Mouse (Mus musculus): ENCODE results near the gene Gm10972.
"Not testable (repeated sequence)": the region's sequence is repeated elsewhere in the genome, so short reads cannot be mapped to it uniquely, and the experiment has no call there.

Gene Gm10972

DNA sequence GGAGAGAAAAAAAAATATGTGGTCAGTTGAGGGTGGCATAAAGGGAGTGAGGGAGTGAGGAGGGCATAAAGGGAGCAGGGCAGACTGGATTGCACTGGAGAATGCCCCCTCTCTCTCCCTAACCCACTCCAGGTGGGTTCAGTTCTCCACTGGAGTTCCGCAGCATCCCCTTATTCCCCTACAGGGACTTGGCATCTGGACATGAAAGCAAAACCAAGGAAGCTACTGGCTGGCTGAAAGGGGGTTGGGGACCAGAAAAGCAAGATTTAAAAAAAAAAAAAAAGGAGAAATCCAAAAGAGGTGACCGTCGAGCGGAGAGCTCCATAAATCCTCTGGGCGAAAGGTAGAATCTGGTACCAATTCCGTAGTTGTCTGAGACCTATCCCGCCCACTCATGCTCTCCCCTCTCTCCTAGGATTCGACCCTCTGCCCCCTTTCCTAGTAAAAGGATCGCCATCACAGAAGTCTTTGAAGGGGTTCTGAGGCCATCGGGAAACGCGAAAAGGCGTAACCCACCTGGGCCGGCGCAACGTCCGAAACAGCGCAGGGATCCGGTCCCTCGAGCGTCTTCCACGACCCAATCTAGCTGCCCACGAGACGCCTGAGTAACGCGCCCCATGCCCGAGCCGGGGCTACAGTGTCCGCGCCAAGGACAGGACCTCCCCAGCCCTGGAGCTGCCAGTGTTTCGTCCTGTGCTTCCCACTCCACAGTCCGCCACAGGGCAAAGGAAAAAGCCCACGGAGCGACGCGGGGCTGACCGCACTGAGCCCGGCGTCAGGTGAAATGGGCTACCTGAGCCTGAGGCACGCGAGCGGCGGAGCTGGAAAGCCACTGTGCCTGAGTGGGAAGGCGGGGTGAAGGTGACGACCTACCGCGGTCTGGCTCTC is 15.2 kb downstream of the Gm10972 start:
- in situ Hi-C loops (cut with MboI; ENCODE audit: unreplicated experiment in 2 of 2) = not testable (repeated sequence)

DNA sequence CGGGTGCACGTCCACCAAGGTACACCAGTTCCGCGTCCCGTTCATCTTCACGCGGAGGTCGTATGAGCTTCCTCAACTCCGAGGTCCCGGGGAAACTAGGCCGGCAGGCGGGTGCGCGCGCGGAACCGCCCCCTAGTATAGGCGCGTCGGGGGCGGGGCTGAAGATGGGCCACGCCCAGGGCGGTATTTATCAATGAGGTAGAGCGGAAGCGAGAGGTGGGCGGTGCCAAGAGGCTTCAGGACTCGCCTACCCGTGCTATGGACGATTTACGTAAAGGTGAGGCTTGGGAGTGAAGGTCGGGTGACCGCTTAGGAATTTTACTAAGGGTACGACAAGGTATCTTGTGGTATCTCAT is 15.8 kb downstream of the Gm10972 start, which contains the start of gene Tuft1:
Gene Tuft1 (minus strand): TSS at position 133 of the 356 bp plus-strand sequence.
- in situ Hi-C loops (cut with MboI; ENCODE audit: unreplicated experiment in 2 of 2) = not testable (repeated sequence)

GRCm38 (mm10) chr3:94659142-94659748 is 16.3 kb downstream of the Gm10972 start:
- in situ Hi-C loops (cut with MboI; ENCODE audit: unreplicated experiment in 2 of 2) = not testable (repeated sequence)

- in situ Hi-C loops (cut with MboI; ENCODE audit: unreplicated experiment in 2 of 2) = not testable (repeated sequence)
These were observed 17.9 kb downstream of the Gm10972 start for GRCm38 (mm10) chr3:94660841-94661240.

DNA sequence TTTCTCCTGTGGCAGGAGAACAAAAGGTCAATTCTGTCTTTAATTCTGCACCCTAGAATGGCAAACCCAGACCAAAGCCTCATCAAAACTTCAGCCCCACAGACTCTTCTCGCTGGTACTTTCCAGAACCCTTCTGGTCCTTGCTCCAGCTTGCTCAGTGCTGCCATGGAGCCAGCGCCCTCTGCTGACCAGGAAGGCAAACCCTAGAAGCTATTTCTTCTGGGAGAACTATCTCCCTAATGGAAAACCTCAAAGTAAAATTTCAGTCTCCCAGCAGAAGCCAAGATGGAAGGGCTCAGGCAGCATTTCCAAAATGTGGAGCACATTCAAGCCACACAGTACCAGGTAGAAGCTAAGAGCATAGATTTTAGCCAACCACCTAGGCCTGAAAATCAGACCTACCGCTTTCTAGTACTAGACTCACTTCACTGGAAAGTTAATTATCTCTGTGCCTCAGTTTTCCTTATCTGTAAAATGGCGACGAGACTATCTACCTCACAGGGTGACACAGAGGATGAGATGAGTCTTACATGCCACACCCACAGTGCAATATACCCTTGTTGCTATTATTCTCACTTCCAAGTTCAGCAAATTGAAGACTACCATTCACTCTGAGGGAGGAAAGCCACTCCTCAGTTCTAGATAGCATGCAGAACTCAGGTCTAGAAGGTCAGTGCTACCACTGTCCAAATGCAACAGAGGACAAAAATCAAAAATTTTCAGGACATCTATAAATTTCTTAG is 22.3 kb downstream of the Gm10972 start:
- in situ Hi-C loops (cut with MboI; ENCODE audit: unreplicated experiment in 2 of 2) = not testable (repeated sequence)

GRCm38 (mm10) chr3:94665896-94666295 is 23.0 kb downstream of the Gm10972 start:
- in situ Hi-C loops (cut with MboI; ENCODE audit: unreplicated experiment in 2 of 2) = not testable (repeated sequence)

DNA sequence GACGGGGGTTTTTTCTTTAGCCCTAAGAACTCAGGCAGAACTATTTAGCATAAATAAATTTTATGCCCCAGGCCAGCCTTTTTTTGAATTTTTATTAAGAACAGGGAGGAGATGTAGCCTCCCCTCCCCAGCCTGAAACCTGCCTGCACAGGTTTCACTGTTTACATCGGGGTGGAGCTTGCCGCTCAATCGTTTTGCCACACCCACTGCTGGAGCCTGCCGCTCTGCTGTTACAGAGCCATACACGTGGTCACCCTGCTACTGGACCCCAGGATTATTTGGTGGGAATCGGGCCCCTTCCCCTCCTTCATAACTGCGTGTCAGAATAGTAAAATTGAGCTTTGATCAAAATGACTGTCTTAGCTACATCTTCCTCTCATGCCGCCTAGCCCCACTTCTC is 32.2 kb downstream of the Gm10972 start:
- in situ Hi-C loops (cut with MboI; ENCODE audit: unreplicated experiment in 2 of 2) = not testable (repeated sequence)

- in situ Hi-C loops (cut with MboI; ENCODE audit: unreplicated experiment in 2 of 2) = no loop called here
These were observed 36.5 kb downstream of the Gm10972 start for GRCm38 (mm10) chr3:94679351-94679841.

- in situ Hi-C loops (cut with MboI; ENCODE audit: unreplicated experiment in 2 of 2) = not testable (repeated sequence)
These were observed 37.1 kb downstream of the Gm10972 start for GRCm38 (mm10) chr3:94680032-94680431.

- in situ Hi-C loops (cut with MboI; ENCODE audit: unreplicated experiment in 2 of 2) = no loop called here
These were observed 37.9 kb downstream of the Gm10972 start for GRCm38 (mm10) chr3:94680783-94681182.

DNA sequence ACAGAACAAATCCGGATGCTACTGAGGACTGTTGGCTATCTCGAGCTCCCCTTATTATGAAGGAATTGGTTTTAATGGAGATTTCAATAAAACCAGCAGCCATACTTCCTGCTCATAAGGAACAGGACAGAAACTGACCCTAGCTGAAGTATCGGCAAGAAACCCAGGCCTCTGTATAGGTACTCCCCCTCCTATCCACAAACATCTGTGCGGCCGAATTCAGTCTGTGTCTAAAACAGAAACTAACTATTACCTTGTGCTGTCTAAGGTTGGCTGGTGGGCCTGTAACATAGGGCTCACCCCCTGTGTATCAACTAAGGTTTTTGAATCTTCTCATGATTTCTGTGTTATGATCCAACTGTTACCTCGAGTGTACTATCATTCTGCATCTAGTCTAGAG is 40.7 kb downstream of the Gm10972 start:
- in situ Hi-C loops (cut with MboI; ENCODE audit: unreplicated experiment in 2 of 2) = no loop called here

GRCm38 (mm10) chr3:94685989-94686772 is 43.3 kb downstream of the Gm10972 start:
- in situ Hi-C loops (cut with MboI; ENCODE audit: unreplicated experiment in 2 of 2) = not testable (repeated sequence)

GRCm38 (mm10) chr3:94688698-94689097 is 45.8 kb downstream of the Gm10972 start:
- in situ Hi-C loops (cut with MboI; ENCODE audit: unreplicated experiment in 2 of 2) = not testable (repeated sequence)

DNA sequence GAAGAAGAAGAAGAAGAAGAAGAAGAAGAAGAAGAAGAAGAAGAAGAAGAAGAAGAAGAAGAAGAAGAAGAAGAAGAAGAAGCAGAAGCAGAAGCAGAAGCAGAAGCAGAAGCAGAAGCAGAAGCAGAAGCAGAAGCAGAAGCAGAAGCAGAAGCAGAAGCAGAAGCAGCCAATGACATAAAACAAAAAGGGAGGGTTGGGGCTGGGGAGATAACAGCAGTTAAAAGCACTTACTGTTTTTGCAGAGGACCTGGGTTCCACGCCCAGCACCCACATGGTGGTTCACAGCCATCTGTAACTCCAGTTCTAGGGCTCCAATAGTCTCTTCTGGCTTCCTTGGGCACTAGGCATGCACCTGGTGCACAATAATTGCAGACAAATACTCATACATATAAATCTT is 46.3 kb downstream of the Gm10972 start:
- in situ Hi-C loops (cut with MboI; ENCODE audit: unreplicated experiment in 2 of 2) = not testable (repeated sequence)

GRCm38 (mm10) chr3:94690162-94690561 is 47.2 kb downstream of the Gm10972 start:
- in situ Hi-C loops (cut with MboI; ENCODE audit: unreplicated experiment in 2 of 2) = not testable (repeated sequence)

DNA sequence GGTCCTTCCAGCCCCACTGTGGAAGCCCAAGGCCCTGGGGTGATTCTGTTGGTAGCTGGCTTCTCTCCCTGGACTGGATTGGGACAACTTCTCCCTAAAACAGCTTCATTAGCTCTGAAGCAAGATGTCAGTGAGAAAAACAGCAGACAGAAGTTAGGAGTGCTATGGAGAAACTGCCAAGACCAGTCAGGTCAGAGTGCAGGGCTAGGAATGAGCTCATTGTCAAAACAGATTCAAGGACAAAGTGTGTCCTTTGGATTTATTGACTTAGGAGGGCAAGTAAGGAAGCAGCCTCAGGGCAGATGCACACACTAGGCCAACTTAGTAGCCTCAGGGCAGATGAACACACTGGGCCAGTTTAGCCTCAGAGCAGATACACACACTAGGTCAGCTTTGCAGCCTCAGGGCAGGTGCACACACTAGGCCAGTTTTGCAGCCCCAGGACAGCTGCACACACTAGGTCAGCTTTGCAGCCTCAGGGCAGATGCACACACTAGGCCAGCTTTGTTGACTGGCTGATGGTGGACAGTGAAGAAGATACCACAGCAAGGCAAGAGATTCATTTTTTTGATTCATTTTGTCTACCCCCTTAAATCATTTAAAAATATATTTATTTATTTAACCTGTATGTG is 47.8 kb downstream of the Gm10972 start:
- in situ Hi-C loops (cut with MboI; ENCODE audit: unreplicated experiment in 2 of 2) = no loop called here

DNA sequence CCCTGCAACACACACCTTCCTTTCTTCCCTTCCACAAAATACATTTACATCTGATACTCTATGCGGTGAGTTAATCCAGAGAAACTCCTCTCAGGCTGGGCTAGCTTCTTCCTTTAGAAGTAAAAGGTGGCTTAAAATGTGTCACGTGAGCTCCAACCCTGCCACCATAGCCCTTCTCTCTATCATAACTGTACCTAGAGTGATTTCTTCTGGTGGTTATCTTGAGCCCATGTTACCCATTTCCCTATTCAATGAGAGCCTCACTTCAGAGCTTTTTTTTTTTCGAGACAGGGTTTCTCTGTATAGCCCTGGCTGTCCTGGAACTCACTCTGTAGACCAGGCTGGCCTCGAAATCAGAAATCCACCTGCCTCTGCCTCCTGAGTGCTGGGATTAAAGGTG is 48.8 kb downstream of the Gm10972 start:
- in situ Hi-C loops (cut with MboI; ENCODE audit: unreplicated experiment in 2 of 2) = not testable (repeated sequence)
